Mouse (Mus musculus): ENCODE results near the gene Nop10.

DNA sequence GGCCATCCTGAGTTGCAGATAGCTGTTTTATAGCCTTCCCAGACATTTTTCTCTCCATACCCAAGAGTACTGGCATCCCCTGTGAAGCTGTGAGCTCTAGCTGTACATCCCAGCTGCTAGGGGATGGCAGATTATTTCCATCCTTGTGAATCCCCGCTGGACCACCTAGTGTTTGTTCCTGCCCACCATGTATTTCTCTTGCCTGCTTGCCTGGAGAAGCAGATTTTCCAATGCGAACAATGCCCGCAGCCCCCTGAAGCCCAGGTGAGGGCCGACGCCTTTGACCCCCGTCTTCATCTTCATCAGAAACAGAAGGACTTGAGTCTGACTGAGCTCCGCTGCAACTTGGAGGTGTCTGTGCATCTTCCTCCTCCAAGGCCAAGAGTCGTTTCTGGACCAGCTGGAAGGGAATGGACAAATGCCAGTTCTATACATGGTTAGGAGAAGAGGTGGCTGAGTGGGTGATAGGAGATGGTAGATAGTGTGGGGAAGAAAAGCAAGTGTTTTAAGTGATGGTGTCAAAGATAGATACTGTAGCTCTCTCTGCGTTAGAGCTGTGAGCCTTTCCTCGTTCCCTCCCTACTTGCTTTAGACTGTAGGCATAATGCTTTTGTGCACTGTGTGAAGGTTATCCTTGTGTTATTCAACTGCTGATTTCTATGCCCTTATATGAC, 11.8 kb upstream of the Nop10 start:
- TF ChIP-seq CTCF (IDR thresholded peaks at IDR 0.05; ENCODE audit: low read depth) (no peak), EP300 (IDR thresholded peaks at IDR 0.05; ENCODE audit: low read depth) (no peak)
